Mouse (Mus musculus) thymus, postnatal 4 days (tissue): ENCODE measurements around the gene Rnase2b.
"Not testable (repeated sequence)": the region's sequence is repeated elsewhere in the genome, so short reads cannot be mapped to it uniquely, and the experiment has no call there.

ENCODE experiments used
- DNase-seq: peaks from one replicate; pipeline ENCODE4 v3.0.0; 2021

The Rnase2b gene

GRCm38 (mm10) chr14:51152249-51152870 lies 9.7 kb upstream of the Rnase2b start:
- no peak for DNase-seq

- DNase-seq = no peak
These were observed 5.9 kb upstream of the Rnase2b start for GRCm38 (mm10) chr14:51156056-51156735.

GRCm38 (mm10) chr14:51156736-51157068 lies 5.4 kb upstream of the Rnase2b start:
- DNase-seq = no peak

GRCm38 (mm10) chr14:51157072-51157471 lies 5.0 kb upstream of the Rnase2b start:
- no peak for DNase-seq

GRCm38 (mm10) chr14:51163323-51163722 lies 1.3 kb downstream of the Rnase2b start:
- DNase-seq = not testable (repeated sequence)

- DNase-seq = no peak
These were observed 3.4 kb downstream of the Rnase2b start for GRCm38 (mm10) chr14:51165435-51165834.

- DNase-seq = no peak
These were observed 4.0 kb downstream of the Rnase2b start for GRCm38 (mm10) chr14:51166068-51166467.

- peak; percentile 37 for DNase-seq
These were observed 10.2 kb downstream of the Rnase2b start for GRCm38 (mm10) chr14:51172095-51172865.

GRCm38 (mm10) chr14:51172947-51173346 lies 10.9 kb downstream of the Rnase2b start:
- not testable (repeated sequence) for DNase-seq

- no peak for DNase-seq
These were observed 11.8 kb downstream of the Rnase2b start for GRCm38 (mm10) chr14:51173843-51174242.

- DNase-seq = not testable (repeated sequence)
These were observed 19.0 kb downstream of the Rnase2b start for GRCm38 (mm10) chr14:51181051-51181450.

GRCm38 (mm10) chr14:51195681-51196080 lies 33.6 kb downstream of the Rnase2b start:
- no peak for DNase-seq

GRCm38 (mm10) chr14:51199098-51200023 lies 37.3 kb downstream of the Rnase2b start, which contains the start of gene Ang2:
TSS of gene Ang2 (minus strand) at chr14:51199148.
- DNase-seq = no peak

GRCm38 (mm10) chr14:51200054-51200453 lies 38.0 kb downstream of the Rnase2b start:
- no peak for DNase-seq

- no peak for DNase-seq
These were observed 38.4 kb downstream of the Rnase2b start for GRCm38 (mm10) chr14:51200466-51200865.

GRCm38 (mm10) chr14:51203115-51203514 lies 41.1 kb downstream of the Rnase2b start, which contains the start of gene Ear14:
TSS of gene Ear14 (plus strand) at chr14:51203391.
- DNase-seq = no peak
